Mouse (Mus musculus) cerebral cortex, adult 2 months (tissue): Measurements from ENCODE around the gene Tspan7.

Experiments
- WGBS: fragments of 180-500 bp; shearing (Covaris S2); methylation state at CpG from one replicate; pipeline ENCODE4 v1.1.7; 2018; 5-methylcytosine and 5-hydroxymethylcytosine counted together

Tspan7 gene

GRCm38 (mm10) chrX:10484872-10485569, at the start of gene Tspan7:
TSS of gene Tspan7 (plus strand) at chrX:10485158.
- 6% methylated on average over 35 of the region's 41 CpGs for WGBS

- 39% methylated on average over 10 of the region's 10 CpGs for WGBS
Measured at GRCm38 (mm10) chrX:10449323-10449980, 35.5 kb upstream of the Tspan7 start.

- WGBS: 23% methylated on average over 2 of the region's 2 CpGs
Measured at GRCm38 (mm10) chrX:10450143-10451060, 34.6 kb upstream of the Tspan7 start.

- 42% methylated on average over 1 of the region's 1 CpGs for WGBS
Measured at GRCm38 (mm10) chrX:10453798-10454197, 31.2 kb upstream of the Tspan7 start.

GRCm38 (mm10) chrX:10457256-10457655, 27.7 kb upstream of the Tspan7 start:
- 75% methylated on average over 3 of the region's 3 CpGs for WGBS

GRCm38 (mm10) chrX:10477088-10477487, 7.9 kb upstream of the Tspan7 start:
- 96% methylated on average over 1 of the region's 1 CpGs for WGBS

GRCm38 (mm10) chrX:10479031-10479886, 5.7 kb upstream of the Tspan7 start:
- 52% methylated on average over 10 of the region's 10 CpGs for WGBS

- 95% methylated on average over 4 of the region's 4 CpGs for WGBS
Measured at GRCm38 (mm10) chrX:10479943-10480342, 5.0 kb upstream of the Tspan7 start.

- WGBS: 5% methylated on average over 27 of the region's 27 CpGs
Measured at GRCm38 (mm10) chrX:10485664-10486211, 780 bp downstream of the Tspan7 start.

GRCm38 (mm10) chrX:10498580-10498979, 13.6 kb downstream of the Tspan7 start:
- WGBS: 76% methylated on average over 2 of the region's 2 CpGs

- 50% methylated on average over 2 of the region's 2 CpGs for WGBS
Measured at GRCm38 (mm10) chrX:10502616-10503015, 17.7 kb downstream of the Tspan7 start.

- 54% methylated on average over 5 of the region's 5 CpGs for WGBS
Measured at GRCm38 (mm10) chrX:10514417-10514816, 29.5 kb downstream of the Tspan7 start.

GRCm38 (mm10) chrX:10514971-10515370, 30.0 kb downstream of the Tspan7 start:
- WGBS: 20% methylated on average over 3 of the region's 3 CpGs

- 59% methylated on average over 7 of the region's 7 CpGs for WGBS
Measured at GRCm38 (mm10) chrX:10516448-10516847, 31.5 kb downstream of the Tspan7 start.

- WGBS: 58% methylated on average over 6 of the region's 6 CpGs
Measured at GRCm38 (mm10) chrX:10516925-10517324, 32.0 kb downstream of the Tspan7 start.

- WGBS: 38% methylated on average over 4 of the region's 4 CpGs
Measured at GRCm38 (mm10) chrX:10517756-10518155, 32.8 kb downstream of the Tspan7 start.

GRCm38 (mm10) chrX:10518510-10518909, 33.6 kb downstream of the Tspan7 start:
- 17% methylated on average over 5 of the region's 5 CpGs for WGBS

GRCm38 (mm10) chrX:10535450-10535849, 50.5 kb downstream of the Tspan7 start:
- WGBS: 23% methylated on average over 2 of the region's 2 CpGs

GRCm38 (mm10) chrX:10539009-10539408, 54.1 kb downstream of the Tspan7 start:
- 42% methylated on average over 2 of the region's 2 CpGs for WGBS

- 30% methylated on average over 6 of the region's 6 CpGs for WGBS
Measured at GRCm38 (mm10) chrX:10539482-10540166, 54.7 kb downstream of the Tspan7 start.
